Mouse (Mus musculus) right cerebral cortex, postnatal 36 days (tissue): ENCODE data around the gene Lfng.

Experiments
- DNase-seq, 2 experiments: peaks; one replicate each; pipeline ENCODE4 v3.0.0; 2022; ENCODE audit warnings: low spot score in 2 of 2, mixed read lengths in 1 of 2

Lfng gene

GRCm38 (mm10) chr5:140607001-140607835 lies at the start of gene Lfng:
TSS of gene Lfng (plus strand) at chr5:140607320.
- peak; percentile 66 to 72 for DNase-seq

GRCm38 (mm10) chr5:140562601-140563000 lies 44.5 kb upstream of the Lfng start:
- DNase-seq, result no peak

GRCm38 (mm10) chr5:140564896-140565295 lies 42.2 kb upstream of the Lfng start, which contains the start of gene Grifin:
TSS of gene Grifin (minus strand) at chr5:140565071.
- no peak for DNase-seq

- DNase-seq, result no peak
These were observed 41.7 kb upstream of the Lfng start for GRCm38 (mm10) chr5:140565451-140565850.

- DNase-seq, result no peak
These were observed 41.3 kb upstream of the Lfng start for GRCm38 (mm10) chr5:140565856-140566255.

GRCm38 (mm10) chr5:140566271-140566670 lies 40.8 kb upstream of the Lfng start:
- DNase-seq, result no peak

GRCm38 (mm10) chr5:140567321-140567720 lies 39.8 kb upstream of the Lfng start:
- DNase-seq, result no peak

- DNase-seq, result no peak
These were observed 39.4 kb upstream of the Lfng start for GRCm38 (mm10) chr5:140567751-140568150.

- DNase-seq, result peak in 1 of 2 experiments; percentile 26
These were observed 38.7 kb upstream of the Lfng start for GRCm38 (mm10) chr5:140568321-140568970.

GRCm38 (mm10) chr5:140569032-140569595 lies 38.0 kb upstream of the Lfng start:
- no peak for DNase-seq

GRCm38 (mm10) chr5:140570223-140570870 lies 36.8 kb upstream of the Lfng start:
- no peak for DNase-seq

- DNase-seq, result no peak
These were observed 35.9 kb upstream of the Lfng start for GRCm38 (mm10) chr5:140571201-140571600.

- DNase-seq, result no peak
These were observed 35.4 kb upstream of the Lfng start for GRCm38 (mm10) chr5:140571673-140572072.

GRCm38 (mm10) chr5:140572611-140573010 lies 34.5 kb upstream of the Lfng start:
- no peak for DNase-seq

GRCm38 (mm10) chr5:140575381-140575866 lies 31.7 kb upstream of the Lfng start:
- no peak for DNase-seq

GRCm38 (mm10) chr5:140579221-140579620 lies 27.9 kb upstream of the Lfng start:
- no peak for DNase-seq

GRCm38 (mm10) chr5:140579771-140580170 lies 27.3 kb upstream of the Lfng start:
- DNase-seq, result no peak

GRCm38 (mm10) chr5:140581569-140581968 lies 25.6 kb upstream of the Lfng start:
- DNase-seq, result no peak

GRCm38 (mm10) chr5:140582995-140583731 lies 24.0 kb upstream of the Lfng start:
- no peak for DNase-seq

GRCm38 (mm10) chr5:140583732-140584368 lies 23.3 kb upstream of the Lfng start:
- DNase-seq, result no peak
